Comparison of ENCODE assay signal across 12 mouse cellular contexts in the genomic region with DNA sequence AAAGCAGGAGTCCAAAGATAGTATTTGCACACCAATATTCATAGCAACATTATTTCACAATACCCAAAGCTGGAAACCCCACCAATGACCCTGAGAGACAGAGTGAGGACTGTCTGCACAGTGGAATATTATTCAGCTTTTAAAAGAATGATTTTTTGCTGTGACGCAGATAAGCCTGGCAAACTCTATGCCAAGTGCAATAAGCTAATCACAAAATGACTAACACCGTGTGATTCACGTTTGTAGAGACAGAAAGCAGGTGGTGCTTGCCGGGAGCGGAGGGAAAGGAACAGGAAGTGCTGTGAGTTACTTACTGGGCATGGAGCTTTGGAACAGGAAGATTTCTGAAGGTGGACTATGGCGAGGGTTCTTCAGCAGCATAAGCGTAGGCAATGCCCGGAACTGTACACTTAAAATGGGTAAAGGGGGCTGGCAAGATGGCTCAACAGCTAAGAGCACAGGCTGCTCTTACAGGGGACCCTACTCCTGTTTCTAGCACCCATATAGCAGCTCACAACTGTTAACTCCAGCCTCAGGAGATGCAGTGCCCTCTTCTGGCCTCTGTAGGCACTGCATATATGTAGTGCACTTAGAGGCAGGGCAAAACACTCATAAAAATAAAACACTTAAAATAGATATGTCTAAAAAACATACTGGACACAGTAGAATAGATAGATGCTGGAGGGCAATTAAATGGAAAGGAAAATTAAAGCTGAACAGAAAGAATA. TPM values are rescaled to one million over a fixed set of nuclear protein-coding genes. Genes with fewer than 3 reads are reported as not detected.
DNase-seq lines count a peak whose midpoint lies in the region; ATAC-seq and TF ChIP-seq lines count a peak whose summit lies in the region.
"Had no signal": no experiment of that assay in that cellular context is flagged by ENCODE, and none has a peak within 500 bp of the region (broad histone marks: within the 10 kb centered on the region; RNA-seq: fewer than 3 reads in every experiment).

No protein-coding gene starts in this region.

- H3K36me3 ChIP-seq in CH12.LX (replicated peaks in 1 of 2; ENCODE audit: control insufficient read depth in 1 of 2, insufficient read depth in 1 of 2, low read length in 1 of 2) = no peaks in the 10 kb centered on the region
- H3K36me3 ChIP-seq: embryonic facial prominence, embryonic 15.5 days; heart, embryonic 10.5 days; midbrain, embryonic 15.5 days had no signal

- no peaks in the 10 kb centered on the region for H3K79me2 ChIP-seq in CH12.LX (replicated peaks; ENCODE audit: control insufficient read depth, extremely low read depth, insufficient read depth, poor library complexity, severe bottlenecking)

- TF ChIP-seq POLR2A in CH12.LX (IDR thresholded peaks at IDR 0.05; ENCODE audit: low read depth, low read length) = no peak
- TF ChIP-seq POLR2A in cortical plate, adult 2 months (IDR thresholded peaks at IDR 0.05; ENCODE audit: extremely low read depth, insufficient read depth, low read length) = no peak

- H3K9me3 ChIP-seq in CH12.LX (replicated peaks; ENCODE audit: low read length) = peaks cover 15% of the 10 kb centered on the region
- H3K9me3 ChIP-seq: embryonic facial prominence, embryonic 15.5 days; midbrain, embryonic 15.5 days had no signal

- DNase-seq in left cerebral cortex, adult 2 months (ENCODE audit: extremely low spot score in 1 of 2, low spot score in 2 of 2) = no peak
- no peak for DNase-seq in left cerebral cortex, adult 11 months (ENCODE audit: low spot score)
- DNase-seq in A20 (ENCODE audit: low read depth, low spot score) (peak; percentile 38), CH12.LX (ENCODE audit: extremely low read depth) (no peak)
- no peak for DNase-seq in c-Kit-positive CD71-positive TER-119-positive erythroid progenitor cells, embryonic 14.5 days (ENCODE audit: low spot score)
- DNase-seq: cerebellum, postnatal 36 days; right cerebral cortex, postnatal 14 days had no signal

- no peak for TF ChIP-seq EP300 in CH12.LX (IDR thresholded peaks at IDR 0.05; ENCODE audit: low read length)

- H3K4me3 ChIP-seq in left cerebral cortex, adult 2 months = no peak overlapping the region
- no peak overlapping the region for H3K4me3 ChIP-seq in CH12.LX (replicated peaks in 1 of 3; ENCODE audit: low read depth in 2 of 3, low read length in 2 of 3, poor library complexity in 1 of 3)
- no peak overlapping the region for H3K4me3 ChIP-seq in cortical plate, adult 2 months (ENCODE audit: insufficient read depth, low read length)
- H3K4me3 ChIP-seq: embryonic facial prominence, embryonic 15.5 days; heart, embryonic 10.5 days; midbrain, embryonic 15.5 days had no signal

- dilution Hi-C loops in CH12.LX (cut with MboI; ENCODE audit: extremely low pct_ligation_motif_present, extremely low pct_unique_long_range_greater_than_20kb, low sequenced_read_pairs) = no loop called here

- peak; percentile 43 for TF ChIP-seq CTCF in left cerebral cortex, adult 2 months (IDR thresholded peaks at IDR 0.05)
- TF ChIP-seq CTCF in CH12.LX (conservative IDR thresholded peaks at IDR 0.05 in 1 of 2, IDR thresholded peaks at IDR 0.05 in 1 of 2; ENCODE audit: low read depth in 2 of 2, low read length in 2 of 2) = peak; percentile 31 to 42; a peak in 3 of 4 replicates
- TF ChIP-seq CTCF in cortical plate, adult 2 months (IDR thresholded peaks at IDR 0.05; ENCODE audit: extremely low read depth, insufficient read depth, low read length) = 0 out of 2 replicates have a peak, but pooled peaks have one; percentile 6

- no peak overlapping the region for H3K9ac ChIP-seq in CH12.LX (ENCODE audit: insufficient read depth, low read depth)
- H3K9ac ChIP-seq: embryonic facial prominence, embryonic 15.5 days; midbrain, embryonic 15.5 days had no signal

- peak; percentile 34 for TF ChIP-seq RAD21 in CH12.LX (IDR thresholded peaks at IDR 0.05; ENCODE audit: low read depth, low read length)

- H3K27me3 ChIP-seq in CH12.LX (replicated peaks) = peaks cover 27% of the 10 kb centered on the region
- H3K27me3 ChIP-seq: embryonic facial prominence, embryonic 15.5 days; midbrain, embryonic 15.5 days had no signal

- H3K4me1 ChIP-seq in CH12.LX (ENCODE audit: control insufficient read depth in 1 of 2, insufficient read depth in 2 of 2) = peaks cover 2 to 31% of the 10 kb centered on the region in 2 experiments; a peak in 2 of 4 replicates
- H3K4me1 ChIP-seq in cortical plate, adult 2 months (ENCODE audit: control insufficient read depth, insufficient read depth, low read length) = no peaks in the 10 kb centered on the region

- no peak overlapping the region for H3K4me2 ChIP-seq in CH12.LX (ENCODE audit: insufficient read depth, low read depth, poor library complexity, severe bottlenecking)
- H3K4me2 ChIP-seq: embryonic facial prominence, embryonic 15.5 days; midbrain, embryonic 15.5 days had no signal

- intact Hi-C loops in left cerebral cortex, adult 2 months (cut with DNase I) = no loop called here

- H3K27ac ChIP-seq in left cerebral cortex, adult 2 months = no peak overlapping the region
- no peak overlapping the region for H3K27ac ChIP-seq in CH12.LX (ENCODE audit: insufficient read depth, low read depth)
- H3K27ac ChIP-seq in cortical plate, adult 2 months (ENCODE audit: insufficient read depth, low read length) = no peak overlapping the region
- H3K27ac ChIP-seq: embryonic facial prominence, embryonic 15.5 days; heart, embryonic 10.5 days; midbrain, embryonic 15.5 days had no signal

- in situ Hi-C loops in CH12.LX (cut with MboI; ENCODE audit: low pct_ligation_motif_present, low pct_unique_long_range_greater_than_20kb, low sequenced_read_pairs) = no loop called here

- no peak for ATAC-seq in frontal cortex, adult (ENCODE audit: low TSS enrichment)
- ATAC-seq: midbrain, embryonic 15.5 days had no signal

TF ChIP-seq in CH12.LX, 34 proteins besides CTCF, POLR2A, EP300 and RAD21:
- TF ChIP-seq ZMIZ1 (IDR thresholded peaks at IDR 0.05; ENCODE audit: low read depth, low read length) = no peak
- TF ChIP-seq PAX5 (IDR thresholded peaks at IDR 0.05; ENCODE audit: low read length) = no peak
- TF ChIP-seq SMC3 (IDR thresholded peaks at IDR 0.05; ENCODE audit: low read depth, low read length) = peak; percentile 39; the same call in 1 of the 2 replicates
- no peak for TF ChIP-seq E2F4 (IDR thresholded peaks at IDR 0.05; ENCODE audit: insufficient replicate concordance, low read depth, low read length)
- no peak for TF ChIP-seq MAZ (IDR thresholded peaks at IDR 0.05; ENCODE audit: low read depth, low read length)
- TF ChIP-seq KAT2A (IDR thresholded peaks at IDR 0.05; ENCODE audit: insufficient replicate concordance, low read length) = no peak
- no peak for TF ChIP-seq NRF1 (IDR thresholded peaks at IDR 0.05; ENCODE audit: low read depth, low read length)

RNA-seq across cellular contexts. Expression of a gene that starts 3.7 kb away (rescaled TPM):
- 10 to 100 TPM; 60.0 to 69.0 TPM for total RNA-seq in left cerebral cortex, adult 2 months (2021)
- 0.50 and 0.81 TPM in 2 replicates for total RNA-seq in CH12.LX (2012; rRNA removed)
- total RNA-seq in CH12.LX (2014; rRNA removed) = 0.43 and 1.5 TPM in 2 replicates
- 0.90 and 1.2 TPM in 2 replicates for polyA plus RNA-seq in CH12.LX (2012; ENCODE audit: insufficient read length, low read depth)
- 40.3 and 46.8 TPM in 2 replicates for polyA plus RNA-seq in cortical plate, adult 2 months (2012; rRNA removed)

Comparison
In these comparisons a context has a peak if more than half of its experiments do, and no peak if none do; other contexts are left out.
1. RNA of a gene that starts 3.7 kb away (total RNA-seq): 60.0 to 69.0 TPM in left cerebral cortex, adult 2 months; 0.43 to 1.5 TPM in CH12.LX; every median in the first group is over 10 times any median in the second.
2. Peak in every context shown above with its lines, with median percentiles within 50 percentile points of each other: CTCF ChIP-seq.